Mouse (Mus musculus): Measurements from ENCODE around the gene Jagn1. TPM values are rescaled to one million over a fixed set of nuclear protein-coding genes. Genes with fewer than 3 reads are reported as not detected.

Jagn1 gene
- polyA plus RNA-seq, 1 experiment from 2014 or later: 93.5 TPM

- DNase-seq (ENCODE audit: low spot score): peak; percentile 41
- H3K4me1 ChIP-seq: peaks cover 50% of the 10 kb centered on the region
- peak overlapping the region; percentile 80 for H3K4me3 ChIP-seq
- H3K27me3 ChIP-seq (ENCODE audit: low read depth, poor library complexity, severe bottlenecking): peaks cover 30% of the 10 kb centered on the region
- H3K36me3 ChIP-seq: peaks cover 32% of the 10 kb centered on the region
- H3K27ac ChIP-seq (replicated peaks): peak overlapping the region; percentile 95
- H3K9me3 ChIP-seq (replicated peaks): no peaks in the 10 kb centered on the region
- WGBS: 10% methylated on average over 10 of the region's 10 CpGs
Measured at GRCm38 (mm10) chr6:113483729-113484128, 41.4 kb downstream of the Jagn1 start.

- Histone ChIP-seq H3K27me3 (ENCODE audit: low read depth, poor library complexity, severe bottlenecking) (peaks cover 8% of the 10 kb centered on the region; the same call in 1 of the 2 replicates), H3K4me1 (peaks cover 38% of the 10 kb centered on the region), H3K4me3 (no peak overlapping the region), H3K36me3 (peaks cover 65% of the 10 kb centered on the region), H3K9me3 (replicated peaks) (no peaks in the 10 kb centered on the region), H3K27ac (replicated peaks) (no peak overlapping the region)
- no peak for DNase-seq (ENCODE audit: low spot score)
- 69% methylated on average over 7 of the region's 7 CpGs for WGBS
Measured at GRCm38 (mm10) chr6:113487125-113487576, 44.8 kb downstream of the Jagn1 start.

- peaks cover 75% of the 10 kb centered on the region for H3K36me3 ChIP-seq
Measured at GRCm38 (mm10) chr6:113489410-113489809, 47.0 kb downstream of the Jagn1 start.

GRCm38 (mm10) chr6:113492101-113492864, 49.9 kb downstream of the Jagn1 start:
- Histone ChIP-seq H3K9me3 (replicated peaks) (no peaks in the 10 kb centered on the region), H3K4me3 (no peak overlapping the region), H3K27me3 (ENCODE audit: low read depth, poor library complexity, severe bottlenecking) (peaks cover 37% of the 10 kb centered on the region), H3K4me1 (peaks cover 25% of the 10 kb centered on the region), H3K36me3 (peaks cover 57% of the 10 kb centered on the region), H3K27ac (replicated peaks) (no peak overlapping the region)
- WGBS: 78% methylated on average over 24 of the region's 24 CpGs
- no peak for DNase-seq (ENCODE audit: low spot score)

More at GRCm38 (mm10) chr6:113489410-113489809, 47.0 kb downstream of the Jagn1 start:
- Histone ChIP-seq H3K27me3 (ENCODE audit: low read depth, poor library complexity, severe bottlenecking) (peaks cover 19% of the 10 kb centered on the region; the same call in 1 of the 2 replicates), H3K4me1 (peaks cover 27% of the 10 kb centered on the region), H3K4me3 (no peak overlapping the region), H3K27ac (replicated peaks) (no peak overlapping the region), H3K9me3 (replicated peaks) (no peaks in the 10 kb centered on the region)
- no peak for DNase-seq (ENCODE audit: low spot score)
- WGBS: 94% methylated on average over 14 of the region's 14 CpGs

- Histone ChIP-seq H3K36me3 (peaks cover 38% of the 10 kb centered on the region), H3K27me3 (ENCODE audit: low read depth, poor library complexity, severe bottlenecking) (peaks cover 37% of the 10 kb centered on the region), H3K4me3 (peak overlapping the region; percentile 57), H3K4me1 (peaks cover 20% of the 10 kb centered on the region), H3K9me3 (replicated peaks) (no peaks in the 10 kb centered on the region), H3K27ac (replicated peaks) (peak overlapping the region; percentile 77)
- WGBS: 1% methylated on average over 54 of the region's 54 CpGs
- peak; percentile 81 for DNase-seq (ENCODE audit: low spot score)
Measured at GRCm38 (mm10) chr6:113494258-113494788, 52.0 kb downstream of the Jagn1 start.

GRCm38 (mm10) chr6:113495071-113495675, 52.8 kb downstream of the Jagn1 start:
- Histone ChIP-seq H3K36me3 (peaks cover 29% of the 10 kb centered on the region), H3K27me3 (ENCODE audit: low read depth, poor library complexity, severe bottlenecking) (peaks cover 43% of the 10 kb centered on the region), H3K9me3 (replicated peaks) (no peaks in the 10 kb centered on the region), H3K4me3 (peak overlapping the region; percentile 57), H3K27ac (replicated peaks) (peak overlapping the region; percentile 77; the same call in 1 of the 2 replicates), H3K4me1 (peaks cover 20% of the 10 kb centered on the region)
- 55% methylated on average over 28 of the region's 28 CpGs for WGBS
- no peak for DNase-seq (ENCODE audit: low spot score)

Small RNAs within 50 kb of the gene (microRNA-seq; reads per million reads assigned to microRNA genes)
- gene Gm24387: not detected

Other genes starting within 250 kb of the Jagn1 start
- 13.8 and 21.6 TPM in 2 replicates for gene Lhfpl4, start 247.2 kb upstream of the Jagn1 start, polyA plus RNA-seq (2016; fragmentation: Nextera tagmentation; extraction: Ambion mirVana)
- gene Mtmr14, start 204.7 kb upstream of the Jagn1 start, polyA plus RNA-seq (2016; fragmentation: Nextera tagmentation; extraction: Ambion mirVana): 49.2 and 51.0 TPM in 2 replicates
- 0.27 and 0.38 TPM in 2 replicates for gene Cpne9, start 160.3 kb upstream of the Jagn1 start, polyA plus RNA-seq (2016; fragmentation: Nextera tagmentation; extraction: Ambion mirVana)
- 22.4 and 26.2 TPM in 2 replicates for gene Brpf1, start 135.4 kb upstream of the Jagn1 start, polyA plus RNA-seq (2016; fragmentation: Nextera tagmentation; extraction: Ambion mirVana)
- gene Ogg1, start 115.6 kb upstream of the Jagn1 start, polyA plus RNA-seq (2016; fragmentation: Nextera tagmentation; extraction: Ambion mirVana): 16.1 and 18.8 TPM in 2 replicates
- gene Camk1, start 98.6 kb upstream of the Jagn1 start, polyA plus RNA-seq (2016; fragmentation: Nextera tagmentation; extraction: Ambion mirVana): 47.2 and 54.3 TPM in 2 replicates
- 59.2 and 62.9 TPM in 2 replicates for gene Tada3, start 64.7 kb upstream of the Jagn1 start, polyA plus RNA-seq (2016; fragmentation: Nextera tagmentation; extraction: Ambion mirVana)
- 379 and 381 TPM in 2 replicates for gene Arpc4, start 64.5 kb upstream of the Jagn1 start, polyA plus RNA-seq (2016; fragmentation: Nextera tagmentation; extraction: Ambion mirVana)
- 5.9 and 6.7 TPM in 2 replicates for gene Ttll3, start 53.3 kb upstream of the Jagn1 start, polyA plus RNA-seq (2016; fragmentation: Nextera tagmentation; extraction: Ambion mirVana)
- 36.3 and 43.4 TPM in 2 replicates for gene Rpusd3, start 23.2 kb upstream of the Jagn1 start, polyA plus RNA-seq (2016; fragmentation: Nextera tagmentation; extraction: Ambion mirVana)
- not detected in 2 replicates for gene Cidec, start 6.8 kb upstream of the Jagn1 start, polyA plus RNA-seq (2016; fragmentation: Nextera tagmentation; extraction: Ambion mirVana)
- 1.1 and 1.4 TPM in 2 replicates for gene Il17re, start 15.9 kb downstream of the Jagn1 start, polyA plus RNA-seq (2016; fragmentation: Nextera tagmentation; extraction: Ambion mirVana)
- gene Il17rc, start 28.9 kb downstream of the Jagn1 start, polyA plus RNA-seq (2016; fragmentation: Nextera tagmentation; extraction: Ambion mirVana): 4.4 and 5.3 TPM in 2 replicates
- 43.0 and 45.4 TPM in 2 replicates for gene Creld1, start 40.7 kb downstream of the Jagn1 start, polyA plus RNA-seq (2016; fragmentation: Nextera tagmentation; extraction: Ambion mirVana)
- 2.0 and 2.3 TPM in 2 replicates for gene Prrt3, start 59.4 kb downstream of the Jagn1 start, polyA plus RNA-seq (2016; fragmentation: Nextera tagmentation; extraction: Ambion mirVana)
- gene Emc3, start 89.1 kb downstream of the Jagn1 start, polyA plus RNA-seq (2016; fragmentation: Nextera tagmentation; extraction: Ambion mirVana): 82.0 and 83.4 TPM in 2 replicates
- gene Fancd2, start 89.1 kb downstream of the Jagn1 start, polyA plus RNA-seq (2016; fragmentation: Nextera tagmentation; extraction: Ambion mirVana): 18.1 and 18.2 TPM in 2 replicates
- gene Fancd2os, start 158.1 kb downstream of the Jagn1 start, polyA plus RNA-seq (2016; fragmentation: Nextera tagmentation; extraction: Ambion mirVana): 0.17 and 0.52 TPM in 2 replicates
- gene Brk1, start 162.2 kb downstream of the Jagn1 start, polyA plus RNA-seq (2016; fragmentation: Nextera tagmentation; extraction: Ambion mirVana): 210 and 217 TPM in 2 replicates
- 44.4 and 45.5 TPM in 2 replicates for gene Vhl, start 181.4 kb downstream of the Jagn1 start, polyA plus RNA-seq (2016; fragmentation: Nextera tagmentation; extraction: Ambion mirVana)
- gene Irak2, start 195.9 kb downstream of the Jagn1 start, polyA plus RNA-seq (2016; fragmentation: Nextera tagmentation; extraction: Ambion mirVana): 2.6 and 3.0 TPM in 2 replicates

All from midbrain, embryonic 10.5 days (tissue).